Mouse (Mus musculus) bone marrow, adult 2 months (tissue): ENCODE results near the gene Spata6.

Experiments used
- CTCF ChIP-seq: fragments of 200-500 bp; IDR thresholded peaks from 2 replicates; pipeline ENCODE4 v1.5.1; 2011; ENCODE audit warnings: low read length, control low read depth; ENCODE audit not compliant: control insufficient read depth, insufficient read depth
- POLR2A ChIP-seq: fragments of 200-500 bp; IDR thresholded peaks from 2 replicates; pipeline ENCODE4 v1.6.1; 2011; ENCODE audit warnings: low read depth, mild to moderate bottlenecking, control low read depth, low read length, borderline replicate concordance; ENCODE audit not compliant: control insufficient read depth

GRCm38 (mm10) chr4:111704975-111705374 is 14.8 kb upstream of the Spata6 start:
- TF ChIP-seq CTCF (no peak), POLR2A (no peak)
